Mouse (Mus musculus) C2C12 (cell line): ENCODE results near the gene Vax2. TPM values are rescaled to one million over a fixed set of nuclear protein-coding genes. Genes with fewer than 3 reads are reported as not detected.

Source experiments
- H3K27me3 ChIP-seq: one replicate; pipeline ENCODE4 v1.6.1; 2011; ENCODE audit not compliant: control insufficient read depth, insufficient read depth, insufficient read length
- H3K36me3 ChIP-seq: one replicate; pipeline ENCODE4 v1.6.1; 2011; ENCODE audit not compliant: control insufficient read depth, insufficient read depth
- H3K4me3 ChIP-seq: one replicate; pipeline ENCODE4 v1.5.1; 2011; ENCODE audit warnings: mild to moderate bottlenecking, control low read depth; ENCODE audit not compliant: poor library complexity, insufficient read depth, severe bottlenecking
- H3K79me2 ChIP-seq: one replicate; pipeline ENCODE4 v1.6.1; 2011; ENCODE audit not compliant: control insufficient read depth, insufficient read depth
- H3K79me3 ChIP-seq: one replicate; pipeline ENCODE4 v1.6.1; 2011; ENCODE audit warnings: low read depth, control low read depth
- H3ac ChIP-seq: one replicate; pipeline ENCODE3; 2011; ENCODE audit warnings: low read depth; ENCODE audit not compliant: control insufficient read depth, insufficient read length
- CEBPB ChIP-seq: IDR thresholded peaks from one replicate; pipeline ENCODE4 v1.6.1; 2011; ENCODE audit warnings: low read depth, mild to moderate bottlenecking, control low read depth, moderate library complexity
- CTCF ChIP-seq: IDR thresholded peaks from one replicate; pipeline ENCODE4 v1.5.1; 2011; ENCODE audit not compliant: control insufficient read depth, insufficient read depth, insufficient read length
- FOSL1 ChIP-seq: IDR thresholded peaks from one replicate; pipeline ENCODE4 v1.8.0; 2011; ENCODE audit warnings: mild to moderate bottlenecking, low read length; ENCODE audit not compliant: poor library complexity, insufficient read depth, severe bottlenecking
- MAX ChIP-seq: IDR thresholded peaks from one replicate; pipeline ENCODE4 v1.6.1; 2011; ENCODE audit warnings: mild to moderate bottlenecking, control low read depth
- MYOD1 ChIP-seq: IDR thresholded peaks from one replicate; pipeline ENCODE4 v1.6.1; 2011; ENCODE audit warnings: low read depth; ENCODE audit not compliant: control insufficient read depth, insufficient read length
- MYOG ChIP-seq: IDR thresholded peaks from one replicate; pipeline ENCODE4 v1.6.1; 2011; ENCODE audit not compliant: control insufficient read depth, insufficient read length; ENCODE audit errors: extremely low read depth
- USF1 ChIP-seq: IDR thresholded peaks from one replicate; pipeline ENCODE4 v1.6.1; 2011; ENCODE audit warnings: low read depth, mild to moderate bottlenecking, control low read depth, moderate library complexity
- polyA plus RNA-seq: library from polyadenylated mRNA; unstranded; fragments of >200 nt; fragmentation: generic; extraction: Trizol; gene quantifications from one replicate; pipeline ENCODE4 v1.2.1, GENCODE M21; 2012; ENCODE audit warnings: missing spikeins

The Vax2 gene
- polyA plus RNA-seq, 1 experiment = 1.1 TPM

GRCm38 (mm10) chr6:83690936-83691335, 20.1 kb upstream of the Vax2 start:
- TF ChIP-seq MYOG (no peak), CEBPB (no peak), USF1 (no peak), CTCF (no peak), MAX (no peak), FOSL1 (no peak), MYOD1 (no peak)
- H3K79me3 ChIP-seq = no peaks in the 10 kb centered on the region
- H3K36me3 ChIP-seq = no peaks in the 10 kb centered on the region
- peaks cover 67% of the 10 kb centered on the region for H3K27me3 ChIP-seq
- no peak overlapping the region for H3ac ChIP-seq
- no peaks in the 10 kb centered on the region for H3K79me2 ChIP-seq
- no peak overlapping the region for H3K4me3 ChIP-seq

DNA sequence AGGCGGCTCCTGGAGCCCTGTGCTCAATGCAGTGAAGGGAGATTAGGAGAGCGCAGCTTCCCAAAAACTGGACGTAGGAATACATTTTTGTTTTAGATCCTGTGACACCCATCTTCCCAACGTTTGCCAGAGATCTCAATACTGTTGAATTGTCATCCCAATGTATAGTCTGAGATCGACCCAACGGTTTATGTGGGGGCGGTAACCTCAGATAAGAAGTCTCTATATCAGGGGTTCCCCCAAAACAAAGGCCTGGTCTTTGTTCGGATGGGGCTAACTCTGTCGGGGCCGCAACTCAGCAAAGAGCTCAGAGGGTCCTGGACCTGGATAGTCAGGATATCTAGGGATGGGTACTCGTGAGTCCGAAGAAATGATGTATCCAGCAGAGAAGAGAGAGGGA, 18.1 kb upstream of the Vax2 start:
- Histone ChIP-seq H3K4me3 (no peak overlapping the region), H3K79me2 (no peaks in the 10 kb centered on the region), H3K36me3 (no peaks in the 10 kb centered on the region), H3K27me3 (peaks cover 76% of the 10 kb centered on the region), H3K79me3 (no peaks in the 10 kb centered on the region), H3ac (no peak overlapping the region)
- TF ChIP-seq USF1 = no peak
- no peak for TF ChIP-seq FOSL1
- no peak for TF ChIP-seq MAX
- TF ChIP-seq MYOD1 = no peak
- TF ChIP-seq CEBPB = no peak
- TF ChIP-seq CTCF = no peak
- no peak for TF ChIP-seq MYOG

DNA sequence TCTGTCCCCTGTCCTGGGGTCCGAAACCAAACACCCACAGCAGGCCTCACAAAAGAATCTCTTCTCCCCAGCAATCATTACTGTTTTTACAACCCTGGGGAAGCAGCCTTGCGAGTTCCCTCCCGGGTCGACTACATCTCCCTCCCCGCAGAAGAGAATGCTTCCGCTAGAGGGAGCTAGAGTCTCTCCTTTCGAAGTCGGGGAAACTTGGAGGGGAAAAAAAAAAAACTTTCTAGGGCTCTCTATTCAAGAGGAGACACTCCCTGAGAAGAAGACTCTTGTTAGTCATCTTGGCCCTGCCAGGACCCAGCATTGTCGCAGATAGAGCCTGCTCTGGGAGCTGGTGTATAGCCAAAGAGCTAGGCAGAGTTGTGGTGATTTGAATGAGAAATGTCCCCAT, 17.2 kb upstream of the Vax2 start:
- no peak overlapping the region for H3ac ChIP-seq
- H3K79me2 ChIP-seq = no peaks in the 10 kb centered on the region
- H3K36me3 ChIP-seq = no peaks in the 10 kb centered on the region
- no peak overlapping the region for H3K4me3 ChIP-seq
- H3K27me3 ChIP-seq = peaks cover 75% of the 10 kb centered on the region
- no peak for TF ChIP-seq MAX
- TF ChIP-seq FOSL1 = no peak
- no peak for TF ChIP-seq MYOD1
- TF ChIP-seq MYOG = no peak
- TF ChIP-seq CTCF = peak; percentile 29
- no peaks in the 10 kb centered on the region for H3K79me3 ChIP-seq

GRCm38 (mm10) chr6:83695731-83696130, 15.3 kb upstream of the Vax2 start:
- TF ChIP-seq MAX (no peak), MYOG (no peak), CTCF (no peak), FOSL1 (no peak), CEBPB (no peak), MYOD1 (no peak), USF1 (no peak)
- peaks cover 77% of the 10 kb centered on the region for H3K27me3 ChIP-seq
- H3K4me3 ChIP-seq = no peak overlapping the region
- H3ac ChIP-seq = no peak overlapping the region
- no peaks in the 10 kb centered on the region for H3K79me2 ChIP-seq
- no peaks in the 10 kb centered on the region for H3K79me3 ChIP-seq
- H3K36me3 ChIP-seq = no peaks in the 10 kb centered on the region

DNA sequence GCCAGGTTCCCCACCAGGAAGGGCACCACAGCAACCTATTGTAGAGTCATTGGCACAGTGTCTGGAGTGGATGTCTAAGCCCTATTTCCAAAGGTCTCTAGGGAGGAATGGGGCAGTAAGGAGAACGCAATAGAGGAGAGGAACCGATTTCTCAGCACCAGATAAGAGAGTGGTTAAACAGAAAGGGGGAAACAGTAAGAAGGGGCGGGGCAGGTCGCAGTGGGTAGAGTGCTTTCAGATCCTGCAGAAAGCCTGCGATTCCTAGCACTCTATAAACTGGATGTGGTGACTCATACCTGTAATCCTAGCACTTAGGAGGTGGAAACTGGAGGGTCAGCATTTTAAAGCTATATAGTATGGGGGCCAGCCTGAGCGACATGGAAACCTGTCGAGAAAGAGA, 14.4 kb upstream of the Vax2 start:
- Histone ChIP-seq H3K79me2 (no peaks in the 10 kb centered on the region), H3K79me3 (no peaks in the 10 kb centered on the region), H3K27me3 (peaks cover 76% of the 10 kb centered on the region), H3K4me3 (no peak overlapping the region), H3K36me3 (no peaks in the 10 kb centered on the region), H3ac (no peak overlapping the region)
- TF ChIP-seq CEBPB (no peak), CTCF (no peak), MYOG (no peak), MAX (no peak), FOSL1 (no peak), MYOD1 (no peak), USF1 (no peak)

DNA sequence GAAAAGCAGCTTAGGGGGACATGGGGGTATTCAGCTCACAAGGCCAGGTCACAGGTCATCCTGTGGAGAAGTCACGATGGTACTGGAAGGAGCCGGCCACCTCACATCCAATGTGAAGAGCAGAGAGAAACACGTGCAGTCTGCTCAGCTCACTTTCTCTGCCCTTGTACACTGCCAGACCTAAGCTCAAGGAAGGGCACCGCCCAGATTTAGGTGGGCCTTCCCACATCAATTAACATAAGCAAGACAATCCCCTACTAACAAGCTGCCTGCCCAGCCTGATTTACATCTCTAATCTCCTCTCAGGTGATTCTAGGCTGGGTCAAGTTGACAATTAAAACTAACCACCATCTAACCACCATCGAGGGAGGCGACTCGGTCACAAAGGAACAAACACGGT, 13.1 kb upstream of the Vax2 start:
- Histone ChIP-seq H3K79me2 (no peaks in the 10 kb centered on the region), H3K4me3 (no peak overlapping the region), H3K79me3 (no peaks in the 10 kb centered on the region), H3K36me3 (no peaks in the 10 kb centered on the region), H3K27me3 (peaks cover 77% of the 10 kb centered on the region), H3ac (no peak overlapping the region)
- TF ChIP-seq MYOD1 (no peak), CTCF (no peak), USF1 (no peak), CEBPB (no peak), MAX (no peak), FOSL1 (no peak), MYOG (no peak)
